Mouse (Mus musculus) v-Abl transformed pro-B cells (cell line): Measurements from ENCODE around the gene Scn1b.

Source experiments
- in situ Hi-C, 2 experiments: fragments of 400-800 bp; cut with MboI; formaldehyde crosslinking; loops; one replicate each; pipeline ENCODE4 v1.15.1; 2025; ENCODE audit not compliant: unreplicated experiment in 2 of 2

The Scn1b gene

GRCm38 (mm10) chr7:31067836-31068235, 59.0 kb downstream of the Scn1b start:
- in situ Hi-C loops: no loop called here
